Mouse (Mus musculus): ENCODE data around the gene Zc2hc1b.

Zc2hc1b gene

GRCm38 (mm10) chr10:13115030-13115429 lies 62.8 kb downstream of the Zc2hc1b start:
- in situ Hi-C loops (cut with MboI), result no loop called here

- in situ Hi-C loops (cut with MboI), result no loop called here
Measured at GRCm38 (mm10) chr10:13113641-13114040, 64.2 kb downstream of the Zc2hc1b start.

- in situ Hi-C loops (cut with MboI), result no loop called here
Measured at GRCm38 (mm10) chr10:13112849-13113248, 65.0 kb downstream of the Zc2hc1b start.

- in situ Hi-C loops (cut with MboI), result no loop called here
Measured at GRCm38 (mm10) chr10:13109781-13110180, 68.0 kb downstream of the Zc2hc1b start.

- in situ Hi-C loops (cut with MboI), result no loop called here
Measured at GRCm38 (mm10) chr10:13108847-13109246, 69.0 kb downstream of the Zc2hc1b start.

GRCm38 (mm10) chr10:13108021-13108548 lies 69.7 kb downstream of the Zc2hc1b start:
- in situ Hi-C loops (cut with MboI), result no loop called here

GRCm38 (mm10) chr10:13106909-13107624 lies 70.8 kb downstream of the Zc2hc1b start:
- in situ Hi-C loops (cut with MboI), result no loop called here

GRCm38 (mm10) chr10:13103838-13104237 lies 74.0 kb downstream of the Zc2hc1b start:
- in situ Hi-C loops (cut with MboI), result no loop called here

- in situ Hi-C loops (cut with MboI), result no loop called here
Measured at GRCm38 (mm10) chr10:13102360-13102759, 75.5 kb downstream of the Zc2hc1b start.

GRCm38 (mm10) chr10:13100061-13100648 lies 77.7 kb downstream of the Zc2hc1b start:
- in situ Hi-C loops (cut with MboI), result no loop called here
